Mouse (Mus musculus): ENCODE results near the gene Trub1.

Trub1 gene

GRCm38 (mm10) chr19:57498110-57498743, 45.5 kb downstream of the Trub1 start:
- no peak for DNase-seq (ENCODE audit: low read depth)

GRCm38 (mm10) chr19:57498884-57499410, 46.2 kb downstream of the Trub1 start:
- no peak for DNase-seq (ENCODE audit: low read depth)

GRCm38 (mm10) chr19:57500254-57500653, 47.5 kb downstream of the Trub1 start:
- DNase-seq (ENCODE audit: low read depth), result no peak

- DNase-seq (ENCODE audit: low read depth), result no peak
Observed at GRCm38 (mm10) chr19:57503144-57503543, 50.4 kb downstream of the Trub1 start.

GRCm38 (mm10) chr19:57505048-57505932, 52.6 kb downstream of the Trub1 start:
- DNase-seq (ENCODE audit: low read depth), result no peak

GRCm38 (mm10) chr19:57506591-57506990, 53.9 kb downstream of the Trub1 start:
- no peak for DNase-seq (ENCODE audit: low read depth)

GRCm38 (mm10) chr19:57508261-57508788, 55.6 kb downstream of the Trub1 start:
- DNase-seq (ENCODE audit: low read depth), result peak; percentile 19

GRCm38 (mm10) chr19:57509758-57510319, 57.1 kb downstream of the Trub1 start:
- peak; percentile 65 for DNase-seq (ENCODE audit: low read depth)

- DNase-seq (ENCODE audit: low read depth), result no peak
Observed at GRCm38 (mm10) chr19:57510836-57511235, 58.1 kb downstream of the Trub1 start.

GRCm38 (mm10) chr19:57513123-57513522, 60.4 kb downstream of the Trub1 start:
- no peak for DNase-seq (ENCODE audit: low read depth)

GRCm38 (mm10) chr19:57521721-57522120, 69.0 kb downstream of the Trub1 start:
- DNase-seq (ENCODE audit: low read depth), result no peak

- DNase-seq (ENCODE audit: low read depth), result no peak
Observed at GRCm38 (mm10) chr19:57523363-57523762, 70.7 kb downstream of the Trub1 start.

- DNase-seq (ENCODE audit: low read depth), result no peak
Observed at GRCm38 (mm10) chr19:57525693-57526092, 73.0 kb downstream of the Trub1 start.

- no peak for DNase-seq (ENCODE audit: low read depth)
Observed at GRCm38 (mm10) chr19:57530212-57530611, 77.5 kb downstream of the Trub1 start.

GRCm38 (mm10) chr19:57534262-57534661, 81.5 kb downstream of the Trub1 start:
- no peak for DNase-seq (ENCODE audit: low read depth)

- DNase-seq (ENCODE audit: low read depth), result no peak
Observed at GRCm38 (mm10) chr19:57536512-57536911, 83.8 kb downstream of the Trub1 start.

GRCm38 (mm10) chr19:57537510-57538182, 84.9 kb downstream of the Trub1 start:
- no peak for DNase-seq (ENCODE audit: low read depth)

GRCm38 (mm10) chr19:57540118-57540517, 87.4 kb downstream of the Trub1 start:
- no peak for DNase-seq (ENCODE audit: low read depth)
